Mouse (Mus musculus) forebrain, embryonic 15.5 days (tissue): ENCODE results near the gene Zcchc3. TPM values are rescaled to one million over a fixed set of nuclear protein-coding genes. Genes with fewer than 3 reads are reported as not detected.

ENCODE experiments used
- ATAC-seq: fragments of 200-750 bp; cut with Nextera tagmentation; replicated peaks from 2 replicates; pipeline ENCODE4 v1.8.0; 2017; ENCODE audit warnings: mild to moderate bottlenecking, moderate TSS enrichment, moderate library complexity
- H3K27ac ChIP-seq: fragments of 300-500 bp; sonication (generic); replicated peaks from 2 replicates; pipeline ENCODE4 v1.5.1; 2015; ENCODE audit warnings: mild to moderate bottlenecking, inconsistent platforms
- H3K27me3 ChIP-seq: fragments of 300-500 bp; sonication (generic); 2 replicates; pipeline ENCODE4 v1.6.1; 2015; ENCODE audit warnings: inconsistent platforms
- H3K36me3 ChIP-seq: fragments of 300-500 bp; sonication (generic); 2 replicates; pipeline ENCODE4 v1.6.1; 2015; ENCODE audit warnings: mild to moderate bottlenecking, inconsistent platforms
- H3K4me1 ChIP-seq: fragments of 300-500 bp; sonication (generic); 2 replicates; pipeline ENCODE4 v1.6.1; 2015; ENCODE audit warnings: inconsistent platforms
- H3K4me2 ChIP-seq: fragments of 300-500 bp; sonication (generic); replicated peaks from 2 replicates; pipeline ENCODE4 v1.6.1; 2015; ENCODE audit warnings: mild to moderate bottlenecking, inconsistent platforms
- H3K4me3 ChIP-seq: fragments of 300-500 bp; sonication (generic); 2 replicates; pipeline ENCODE4 v1.5.1; 2015; ENCODE audit warnings: mild to moderate bottlenecking, inconsistent platforms
- H3K9ac ChIP-seq: fragments of 300-500 bp; sonication (generic); replicated peaks from 2 replicates; pipeline ENCODE4 v1.6.1; 2015; ENCODE audit warnings: mild to moderate bottlenecking, inconsistent platforms
- H3K9me3 ChIP-seq: fragments of 300-500 bp; sonication (generic); 2 replicates; pipeline ENCODE4 v1.6.1; 2016; ENCODE audit warnings: inconsistent platforms
- WGBS: fragments of 180-500 bp; shearing (Covaris S2); methylation state at CpG from one replicate; pipeline ENCODE4 v1.1.7; 2015; ENCODE audit warnings: mixed read lengths; 5-methylcytosine and 5-hydroxymethylcytosine counted together
- polyA plus RNA-seq: library from polyadenylated mRNA; unstranded; fragments of >200 nt; fragmentation: Nextera tagmentation; extraction: Ambion mirVana; gene quantifications from 2 replicates; pipeline ENCODE4 v1.2.1, GENCODE M21; 2015

Gene Zcchc3
- polyA plus RNA-seq, 1 experiment from 2014 or later, result 18.7 TPM

DNA sequence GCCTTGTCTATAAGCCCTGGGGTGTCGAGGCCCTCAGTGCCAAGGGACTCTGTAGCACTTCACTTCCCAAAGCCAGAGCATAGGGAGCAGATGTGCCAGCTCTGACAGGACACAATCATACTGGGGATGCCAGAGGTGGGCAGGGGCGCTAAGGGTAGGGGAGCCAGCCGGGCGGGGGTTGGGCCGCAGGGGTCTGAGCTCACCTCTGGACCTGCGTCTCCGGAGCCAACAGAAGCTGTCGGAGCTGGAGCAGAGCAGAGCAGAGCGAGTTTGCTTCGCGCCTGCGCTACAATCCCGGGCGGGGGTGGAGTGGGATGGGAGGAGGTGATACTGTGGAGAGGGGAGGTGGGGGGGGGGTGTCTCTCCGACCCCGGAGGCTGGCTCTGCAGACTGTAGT, 38.5 kb downstream of the Zcchc3 start, which contains the start of gene Nrsn2:
Nrsn2 (minus strand) TSS at position 294 of the 397 bp plus-strand sequence.
- Histone ChIP-seq H3K4me3 (peak within 1 kb of the TSS; percentile 35), H3K4me1 (peaks cover 21% of the 10 kb centered on the region), H3K27me3 (no peaks in the 10 kb centered on the region), H3K36me3 (no peaks in the 10 kb centered on the region), H3K4me2 (peak within 1 kb of the TSS; percentile 48), H3K9ac (peak within 1 kb of the TSS; percentile 48), H3K9me3 (no peaks in the 10 kb centered on the region), H3K27ac (peak within 1 kb of the TSS; percentile 85)
- ATAC-seq, result peak; percentile 80
- WGBS, result under 1% methylated on average over 16 of the region's 16 CpGs

DNA sequence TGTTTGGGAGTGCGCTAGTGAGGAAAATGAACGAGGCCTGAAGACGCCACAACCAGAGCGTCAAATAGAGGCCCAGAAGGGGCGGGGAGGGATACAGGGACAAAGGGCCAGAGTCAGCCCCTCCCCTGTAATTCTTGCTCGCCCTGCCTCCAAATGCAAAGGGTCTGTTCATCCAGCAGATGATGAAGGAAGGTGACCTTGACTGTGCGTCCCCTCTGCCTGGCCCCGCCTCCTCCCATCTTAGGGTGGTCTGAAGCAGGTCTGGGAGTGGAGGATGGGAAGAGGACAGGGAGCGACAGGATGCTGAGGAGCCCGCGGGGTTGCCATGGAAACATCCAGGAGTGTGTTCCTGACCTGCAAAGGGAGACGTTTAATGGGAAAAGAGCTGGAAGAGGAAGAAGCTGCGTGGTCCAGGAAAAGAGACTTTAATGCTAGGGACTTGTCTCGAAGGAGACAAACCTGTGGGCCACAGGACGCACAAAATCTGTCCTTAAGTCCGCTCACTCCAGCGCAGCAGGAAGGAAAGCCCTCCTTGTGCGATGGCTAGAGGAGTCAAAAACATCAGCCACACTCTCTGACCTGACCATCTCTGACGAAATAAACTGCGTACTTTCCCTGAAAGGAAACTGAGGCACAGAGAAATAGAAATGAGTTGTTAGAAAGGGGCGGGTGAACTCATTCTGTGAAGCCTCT, 39.0 kb downstream of the Zcchc3 start:
- H3K36me3 ChIP-seq, result no peaks in the 10 kb centered on the region
- H3K9me3 ChIP-seq, result no peaks in the 10 kb centered on the region
- H3K27ac ChIP-seq, result peak overlapping the region; percentile 85
- peaks cover 21% of the 10 kb centered on the region for H3K4me1 ChIP-seq
- H3K27me3 ChIP-seq, result no peaks in the 10 kb centered on the region
- peak overlapping the region; percentile 48 for H3K4me2 ChIP-seq
- peak overlapping the region; percentile 35 for H3K4me3 ChIP-seq
- WGBS, result 1% methylated on average over 21 of the region's 21 CpGs
- ATAC-seq, result peak; percentile 77
- H3K9ac ChIP-seq, result peak overlapping the region; percentile 48

DNA sequence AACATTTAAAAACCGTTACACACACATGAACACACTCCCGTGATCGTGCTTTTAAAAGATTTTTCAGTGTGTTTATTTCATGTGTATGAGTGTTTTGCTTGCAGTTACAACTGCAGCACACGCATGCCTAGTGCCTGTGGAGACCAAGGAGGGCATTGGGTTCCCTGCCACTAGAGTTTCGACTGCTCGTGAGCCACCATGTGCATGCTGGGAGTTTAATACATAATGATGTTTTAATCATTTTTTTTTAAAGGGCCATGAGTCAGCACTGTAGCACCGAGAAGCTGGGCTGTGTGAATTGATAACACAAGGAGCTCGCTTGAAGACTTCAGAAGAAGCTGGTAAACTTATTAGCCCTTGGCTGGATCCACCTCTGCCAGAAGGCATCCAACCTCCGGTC, 41.3 kb downstream of the Zcchc3 start:
- ATAC-seq, result no peak
- H3K4me1 ChIP-seq, result peaks cover 21% of the 10 kb centered on the region
- H3K36me3 ChIP-seq, result no peaks in the 10 kb centered on the region
- no peak overlapping the region for H3K27ac ChIP-seq
- H3K9ac ChIP-seq, result no peak overlapping the region
- no peak overlapping the region for H3K4me2 ChIP-seq
- H3K9me3 ChIP-seq, result no peaks in the 10 kb centered on the region
- H3K4me3 ChIP-seq, result no peak overlapping the region
- H3K27me3 ChIP-seq, result no peaks in the 10 kb centered on the region
- 81% methylated on average over 9 of the region's 9 CpGs for WGBS

DNA sequence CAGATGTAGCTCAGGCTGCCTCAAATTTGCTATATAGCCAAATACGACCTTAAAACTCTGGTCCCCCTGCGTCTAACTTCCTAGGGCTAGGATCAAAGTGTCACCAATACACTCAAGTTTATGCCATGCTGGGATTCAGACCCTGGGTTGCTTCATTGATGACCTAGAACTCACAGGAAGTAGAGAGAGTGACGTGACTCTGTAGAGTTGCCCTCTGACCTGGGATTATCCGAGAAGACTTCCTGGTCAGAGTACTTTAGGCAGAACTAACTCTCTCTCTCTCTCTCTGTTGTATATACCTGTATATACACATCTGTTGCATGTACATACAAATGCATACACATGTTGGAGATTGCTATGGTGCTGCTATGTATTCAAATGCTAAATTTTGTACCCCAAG, 42.2 kb downstream of the Zcchc3 start:
- Histone ChIP-seq H3K9ac (no peak overlapping the region), H3K4me3 (no peak overlapping the region), H3K4me2 (no peak overlapping the region), H3K27ac (no peak overlapping the region), H3K4me1 (peaks cover 21% of the 10 kb centered on the region), H3K9me3 (no peaks in the 10 kb centered on the region), H3K27me3 (no peaks in the 10 kb centered on the region), H3K36me3 (no peaks in the 10 kb centered on the region)
- WGBS, result 74% methylated on average over 4 of the region's 4 CpGs
- no peak for ATAC-seq

DNA sequence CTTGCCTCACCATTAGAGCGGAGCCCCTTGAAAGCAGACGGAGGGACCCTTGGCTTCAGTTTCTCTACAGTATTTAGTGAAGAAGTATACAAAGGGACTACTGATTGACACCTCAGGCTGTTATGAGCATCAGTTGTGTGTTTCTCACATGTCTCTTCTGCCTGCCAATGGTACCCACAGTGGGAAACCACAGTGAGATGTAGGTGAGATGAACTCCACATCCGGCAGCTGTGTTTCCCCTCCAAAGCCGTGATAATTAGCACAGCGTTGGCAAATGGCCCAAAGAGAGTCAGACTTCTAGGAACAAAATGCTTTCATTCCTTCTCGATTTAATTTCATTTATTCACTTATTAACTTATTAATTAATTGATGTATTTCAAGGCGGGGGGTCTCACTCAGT, 42.7 kb downstream of the Zcchc3 start:
- WGBS, result 41% methylated on average over 7 of the region's 7 CpGs
- Histone ChIP-seq H3K4me3 (no peak overlapping the region), H3K36me3 (no peaks in the 10 kb centered on the region), H3K27ac (no peak overlapping the region), H3K4me1 (peaks cover 21% of the 10 kb centered on the region), H3K4me2 (no peak overlapping the region), H3K9ac (no peak overlapping the region), H3K9me3 (no peaks in the 10 kb centered on the region), H3K27me3 (no peaks in the 10 kb centered on the region)
- ATAC-seq, result no peak

DNA sequence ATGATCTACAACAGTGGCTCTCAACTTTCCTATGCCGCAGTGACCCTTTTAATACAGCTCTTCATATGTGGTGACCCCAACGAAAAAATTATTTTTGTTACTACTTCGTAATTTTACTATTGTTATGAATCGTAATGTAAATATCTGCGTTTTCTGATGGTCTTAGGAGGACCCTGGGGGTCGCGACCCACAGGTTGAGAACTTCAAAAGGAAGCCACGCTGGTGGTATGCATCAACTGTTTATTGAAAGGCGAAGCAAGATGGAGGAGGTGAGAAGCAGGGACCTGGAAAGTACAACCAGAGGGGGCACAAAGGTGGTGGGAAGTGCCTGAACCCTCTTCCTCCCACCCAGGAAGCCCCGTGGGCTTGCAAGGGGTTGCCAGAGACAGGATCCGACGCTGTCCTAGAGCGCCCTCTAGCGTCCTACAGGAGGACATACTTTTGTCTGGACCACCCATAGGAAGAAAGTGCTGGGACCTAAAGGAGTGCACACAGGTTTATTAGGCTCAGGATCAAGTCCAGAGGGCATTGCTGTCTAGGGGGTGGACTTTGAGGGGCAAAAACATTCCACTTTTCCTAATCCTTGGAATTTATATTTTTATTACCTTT, 46.2 kb downstream of the Zcchc3 start:
- peak overlapping the region; percentile 24; the same call in 1 of the 2 replicates for H3K4me2 ChIP-seq
- H3K9me3 ChIP-seq, result no peaks in the 10 kb centered on the region
- ATAC-seq, result peak; percentile 46; the same call in 1 of the 2 replicates
- no peak overlapping the region for H3K4me3 ChIP-seq
- no peaks in the 10 kb centered on the region for H3K36me3 ChIP-seq
- no peaks in the 10 kb centered on the region for H3K27me3 ChIP-seq
- H3K9ac ChIP-seq, result no peak overlapping the region
- no peak overlapping the region for H3K27ac ChIP-seq
- H3K4me1 ChIP-seq, result peaks cover 4% of the 10 kb centered on the region; the same call in 1 of the 2 replicates
- WGBS, result 29% methylated on average over 14 of the region's 14 CpGs

DNA sequence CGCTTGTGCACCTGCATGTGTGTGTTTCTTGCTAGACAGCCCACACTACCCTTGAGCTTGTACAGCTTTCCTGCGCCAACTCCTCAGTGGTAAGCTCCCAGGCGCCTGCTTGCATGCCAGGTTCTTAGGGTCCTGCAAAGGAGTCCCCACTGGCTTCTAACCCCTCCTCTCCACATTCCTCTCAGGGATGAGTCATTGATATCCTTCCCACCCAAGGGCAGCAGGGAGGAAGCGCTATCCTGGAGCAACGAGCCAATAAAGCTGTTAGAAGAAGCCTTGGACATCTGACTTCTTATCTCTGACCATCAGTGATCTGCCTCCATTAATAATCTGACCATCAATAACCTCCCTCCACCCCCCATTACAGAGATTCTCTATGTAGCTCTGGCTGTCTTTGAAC, 46.9 kb downstream of the Zcchc3 start:
- no peak overlapping the region for H3K4me3 ChIP-seq
- H3K9me3 ChIP-seq, result no peaks in the 10 kb centered on the region
- H3K27me3 ChIP-seq, result no peaks in the 10 kb centered on the region
- peaks cover 7% of the 10 kb centered on the region; the same call in 1 of the 2 replicates for H3K4me1 ChIP-seq
- ATAC-seq, result no peak
- H3K36me3 ChIP-seq, result no peaks in the 10 kb centered on the region
- WGBS, result 84% methylated on average over 5 of the region's 5 CpGs
- H3K9ac ChIP-seq, result no peak overlapping the region
- H3K27ac ChIP-seq, result no peak overlapping the region
- H3K4me2 ChIP-seq, result no peak overlapping the region

DNA sequence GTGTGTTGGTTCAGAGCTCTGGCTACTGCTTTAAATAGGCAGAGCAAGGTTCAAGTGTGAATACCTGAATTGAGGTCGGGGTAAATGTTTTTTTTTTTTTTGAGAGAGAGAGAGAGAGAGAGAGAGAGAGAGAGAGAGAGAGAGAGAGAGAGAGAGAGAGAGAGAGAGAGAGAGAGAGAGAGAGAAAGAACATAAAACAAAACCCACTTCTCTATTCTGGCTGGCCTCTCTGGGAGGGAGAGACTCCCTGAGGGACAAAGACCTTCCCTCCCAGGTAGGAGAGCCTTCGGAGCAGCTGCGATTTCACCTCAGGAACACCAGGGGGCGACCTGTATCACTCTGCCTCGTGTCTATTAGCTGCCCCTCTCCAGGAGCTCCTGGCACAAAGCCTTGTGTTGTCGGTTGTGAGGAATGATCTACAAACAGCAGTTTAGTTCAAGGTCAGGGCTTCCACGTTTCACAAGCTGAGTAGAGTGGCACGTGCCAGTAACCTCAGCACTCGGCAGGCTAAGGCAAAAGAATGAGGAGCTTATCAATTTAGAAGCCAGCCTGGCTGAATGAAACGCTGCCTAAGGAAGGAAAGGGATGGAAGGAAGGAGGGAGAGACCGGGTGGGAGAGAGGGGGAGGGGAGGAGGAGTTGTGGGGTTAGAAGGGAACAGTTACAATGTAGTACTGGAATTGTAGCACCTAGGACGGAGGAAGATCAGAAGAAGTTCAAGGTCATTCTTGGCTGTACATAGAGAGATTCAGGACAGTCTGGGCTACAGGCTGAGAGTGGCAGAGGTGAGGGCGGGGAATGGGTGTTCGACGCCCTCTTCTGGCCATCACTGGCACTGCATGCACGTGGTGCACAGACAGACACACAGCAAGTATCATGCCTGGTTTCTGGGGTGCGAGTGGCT, 51.3 kb downstream of the Zcchc3 start:
- peaks cover 7% of the 10 kb centered on the region; the same call in 1 of the 2 replicates for H3K4me1 ChIP-seq
- H3K9ac ChIP-seq, result 0 out of 2 replicates have a peak overlapping the region, but pooled peaks have one; percentile 19
- WGBS, result 12% methylated on average over 17 of the region's 17 CpGs
- H3K36me3 ChIP-seq, result no peaks in the 10 kb centered on the region
- H3K9me3 ChIP-seq, result no peaks in the 10 kb centered on the region
- H3K4me2 ChIP-seq, result peak overlapping the region; percentile 40
- H3K27me3 ChIP-seq, result no peaks in the 10 kb centered on the region
- H3K27ac ChIP-seq, result peak overlapping the region; percentile 71
- peak; percentile 68 for ATAC-seq
- peak overlapping the region; percentile 30 for H3K4me3 ChIP-seq

Other genes with a start within 250 kb of the Zcchc3 start
- gene Csnk2a1, start 188.2 kb downstream of the Zcchc3 start, polyA plus RNA-seq, result 116 TPM in 2 replicates
- 36.8 and 37.9 TPM in 2 replicates for gene Tbc1d20, start 121.2 kb downstream of the Zcchc3 start, polyA plus RNA-seq
- gene Rbck1, start 82.4 kb downstream of the Zcchc3 start, polyA plus RNA-seq, result 102 and 105 TPM in 2 replicates
- gene Trib3, start 71.0 kb downstream of the Zcchc3 start, polyA plus RNA-seq, result 0.55 and 0.85 TPM in 2 replicates
- gene Nrsn2, start 38.4 kb downstream of the Zcchc3 start, polyA plus RNA-seq, result 13.5 and 13.6 TPM in 2 replicates
- 17.7 and 18.3 TPM in 2 replicates for gene Sox12, start 17.0 kb downstream of the Zcchc3 start, polyA plus RNA-seq
- gene 6820408C15Rik, start 560 bp upstream of the Zcchc3 start, polyA plus RNA-seq, result 2.1 and 3.7 TPM in 2 replicates
- not detected in 2 replicates for gene Defb23, start 49.6 kb upstream of the Zcchc3 start, polyA plus RNA-seq
- gene Defb20, start 62.0 kb upstream of the Zcchc3 start, polyA plus RNA-seq, result not detected in 2 replicates
- gene Defb22, start 75.1 kb upstream of the Zcchc3 start, polyA plus RNA-seq, result not detected in 2 replicates
- not detected in 2 replicates for gene Defb26, start 96.7 kb upstream of the Zcchc3 start, polyA plus RNA-seq
- gene Defb28, start 103.2 kb upstream of the Zcchc3 start, polyA plus RNA-seq, result not detected in 2 replicates
- not detected in 2 replicates for gene Defb29, start 125.1 kb upstream of the Zcchc3 start, polyA plus RNA-seq
- gene Gm17416, start 154.3 kb upstream of the Zcchc3 start, polyA plus RNA-seq, result not detected in 2 replicates
- not detected in 2 replicates for gene Defb21, start 157.7 kb upstream of the Zcchc3 start, polyA plus RNA-seq
- gene Defb19, start 165.3 kb upstream of the Zcchc3 start, polyA plus RNA-seq, result not detected in 2 replicates
- not detected in 2 replicates for gene Defb45, start 184.4 kb upstream of the Zcchc3 start, polyA plus RNA-seq
- gene Defb36, start 189.3 kb upstream of the Zcchc3 start, polyA plus RNA-seq, result not detected in 2 replicates
- gene Defb25, start 208.0 kb upstream of the Zcchc3 start, polyA plus RNA-seq, result not detected in 2 replicates
- gene Rem1, start 211.9 kb upstream of the Zcchc3 start, polyA plus RNA-seq, result 0.36 and 0.62 TPM in 2 replicates